10 mouse cellular contexts compared by ENCODE assay signal in the genomic region with DNA sequence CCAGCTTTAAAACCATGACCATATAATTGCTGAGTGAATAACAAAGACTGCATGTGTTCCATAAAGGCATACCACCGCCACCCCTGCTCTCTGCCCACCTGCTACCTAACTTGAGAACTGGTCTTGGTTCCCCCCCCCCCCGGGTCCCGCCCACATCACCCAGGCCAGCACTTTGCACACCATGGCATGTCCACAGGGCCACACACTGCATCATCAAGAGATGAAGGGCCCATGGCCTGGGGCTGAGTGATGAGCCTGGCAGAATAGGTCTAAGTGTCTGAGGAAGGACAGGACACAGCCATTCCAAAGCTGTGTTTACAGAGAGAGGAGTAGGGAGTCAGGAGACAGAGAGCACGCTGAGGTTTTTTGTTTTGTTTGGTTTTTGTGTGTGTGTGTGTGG. TPM values are rescaled to one million over a fixed set of nuclear protein-coding genes. Genes with fewer than 3 reads are reported as not detected.
A peak's percentile ranks its signal among the peaks of the same experiment; 100 is the strongest.
DNase-seq lines count a peak whose midpoint lies in the region; ATAC-seq lines count a peak whose summit lies in the region.
"Had no signal": no experiment of that assay in that cellular context is flagged by ENCODE, and none has a peak within 500 bp of the region (broad histone marks: within the 10 kb centered on the region; RNA-seq: fewer than 3 reads in every experiment).

No protein-coding gene starts in this region.

- no peaks in the 10 kb centered on the region for H3K9me3 ChIP-seq in heart, embryonic 14.5 days (ENCODE audit: control insufficient read depth, low read length)
- H3K9me3 ChIP-seq in embryonic facial prominence, embryonic 10.5 days, result 0 out of 2 replicates have a peak, but pooled peaks cover 4% of the 10 kb centered on the region
- H3K9me3 ChIP-seq in hindbrain, embryonic 12.5 days (replicated peaks), result no peaks in the 10 kb centered on the region
- no peaks in the 10 kb centered on the region for H3K9me3 ChIP-seq in midbrain, embryonic 13.5 days

- WGBS in heart, embryonic 14.5 days, result 73% methylated on average over 4 of the region's 4 CpGs
- 69% methylated on average over 4 of the region's 4 CpGs for WGBS in embryonic facial prominence, embryonic 10.5 days
- WGBS in hindbrain, embryonic 12.5 days, result 67% methylated on average over 4 of the region's 4 CpGs
- 79% methylated on average over 4 of the region's 4 CpGs for WGBS in midbrain, embryonic 13.5 days

- peak overlapping the region; percentile 18 to 89; a peak in 2 of 4 replicates for H3K27ac ChIP-seq in heart, embryonic 14.5 days (replicated peaks in 1 of 2; ENCODE audit: control insufficient read depth in 1 of 2, insufficient read depth in 1 of 2, low read depth in 2 of 2, low read length in 2 of 2)
- H3K27ac ChIP-seq in embryonic facial prominence, embryonic 10.5 days (replicated peaks), result peak overlapping the region; percentile 58
- H3K27ac ChIP-seq in hindbrain, embryonic 12.5 days, result no peak overlapping the region
- 0 out of 2 replicates have a peak overlapping the region, but pooled peaks have one; percentile 3 for H3K27ac ChIP-seq in midbrain, embryonic 13.5 days

- no peak for DNase-seq in heart, postnatal 4 days
- DNase-seq in embryonic facial prominence, embryonic 10.5 days (ENCODE audit: low spot score), result no peak
- no peak for DNase-seq in T-cell, adult 2 months (ENCODE audit: low spot score)
- DNase-seq in embryo, embryonic 10.5 days (ENCODE audit: low spot score), result no peak
- DNase-seq: adrenal gland, adult 8-10 months; spleen, adult 18-20 months had no signal

- H3K36me3 ChIP-seq in heart, embryonic 14.5 days (ENCODE audit: control insufficient read depth, insufficient read depth, low read length), result peaks cover 9% of the 10 kb centered on the region; the same call in 1 of the 2 replicates
- peaks cover 34% of the 10 kb centered on the region for H3K36me3 ChIP-seq in embryonic facial prominence, embryonic 10.5 days (replicated peaks)
- no peaks in the 10 kb centered on the region for H3K36me3 ChIP-seq in hindbrain, embryonic 12.5 days
- H3K36me3 ChIP-seq in midbrain, embryonic 13.5 days, result no peaks in the 10 kb centered on the region

- H3K4me2 ChIP-seq in heart, embryonic 14.5 days (ENCODE audit: low read length), result peak overlapping the region; percentile 93
- H3K4me2 ChIP-seq in hindbrain, embryonic 12.5 days (replicated peaks), result peak overlapping the region; percentile 73
- peak overlapping the region; percentile 73 for H3K4me2 ChIP-seq in midbrain, embryonic 13.5 days (replicated peaks)

- H3K4me1 ChIP-seq in heart, embryonic 14.5 days (ENCODE audit: control insufficient read depth in 2 of 2, insufficient read depth in 2 of 2, low read length in 2 of 2), result peaks cover 24 to 33% of the 10 kb centered on the region in 2 experiments
- H3K4me1 ChIP-seq in embryonic facial prominence, embryonic 10.5 days, result peaks cover 48% of the 10 kb centered on the region
- H3K4me1 ChIP-seq in hindbrain, embryonic 12.5 days, result peaks cover 38% of the 10 kb centered on the region
- H3K4me1 ChIP-seq in midbrain, embryonic 13.5 days (replicated peaks), result peaks cover 40% of the 10 kb centered on the region

- H3K9ac ChIP-seq in heart, embryonic 14.5 days (ENCODE audit: low read length), result peak overlapping the region; percentile 88
- 0 out of 2 replicates have a peak overlapping the region, but pooled peaks have one; percentile 53 for H3K9ac ChIP-seq in hindbrain, embryonic 12.5 days
- H3K9ac ChIP-seq in midbrain, embryonic 13.5 days (replicated peaks), result peak overlapping the region; percentile 54; the same call in 1 of the 2 replicates

- H3K27me3 ChIP-seq in heart, embryonic 14.5 days (ENCODE audit: control insufficient read depth, insufficient read depth, low read length), result no peaks in the 10 kb centered on the region
- no peaks in the 10 kb centered on the region for H3K27me3 ChIP-seq in embryonic facial prominence, embryonic 10.5 days (replicated peaks; ENCODE audit: low read depth, poor library complexity, severe bottlenecking)
- no peaks in the 10 kb centered on the region for H3K27me3 ChIP-seq in hindbrain, embryonic 12.5 days
- no peaks in the 10 kb centered on the region for H3K27me3 ChIP-seq in midbrain, embryonic 13.5 days

- peak overlapping the region; percentile 72 to 85; a peak in 3 of 4 replicates for H3K4me3 ChIP-seq in heart, embryonic 14.5 days (ENCODE audit: control insufficient read depth in 1 of 2, insufficient read depth in 1 of 2, low read depth in 1 of 2, low read length in 2 of 2)
- peak overlapping the region; percentile 90 for H3K4me3 ChIP-seq in embryonic facial prominence, embryonic 10.5 days
- peak overlapping the region; percentile 81; the same call in 1 of the 2 replicates for H3K4me3 ChIP-seq in hindbrain, embryonic 12.5 days
- no peak overlapping the region for H3K4me3 ChIP-seq in midbrain, embryonic 13.5 days (replicated peaks)

- no peak for ATAC-seq in heart, embryonic 14.5 days (ENCODE audit: insufficient number of reproducible peaks, insufficient read depth, low FRiP score, low read depth)
- no peak for ATAC-seq in hindbrain, embryonic 12.5 days (ENCODE audit: low FRiP score)
- ATAC-seq in midbrain, embryonic 13.5 days, result no peak
- ATAC-seq in monocyte, adult 5-6 weeks (replicated peaks; ENCODE audit: insufficient number of reproducible peaks, low FRiP score, low TSS enrichment, poor library complexity, severe bottlenecking), result no peak

RNA-seq across cellular contexts. Expression of a gene that starts 2.8 kb away (rescaled TPM):
- 27.2 and 28.3 TPM in 2 replicates for polyA plus RNA-seq in heart, embryonic 14.5 days (2014; fragmentation: Nextera tagmentation; extraction: Ambion mirVana)
- total RNA-seq in heart, postnatal 4 days (2021), result 10 to 100 TPM; 50.3 to 53.6 TPM
- 23.1 and 26.4 TPM in 2 replicates for polyA plus RNA-seq in embryonic facial prominence, embryonic 10.5 days (2016; fragmentation: Nextera tagmentation; extraction: Ambion mirVana)
- polyA plus RNA-seq in hindbrain, embryonic 12.5 days (2016; fragmentation: Nextera tagmentation; extraction: Ambion mirVana), result 18.9 and 20.9 TPM in 2 replicates
- polyA plus RNA-seq in midbrain, embryonic 13.5 days (2015; fragmentation: Nextera tagmentation; extraction: Ambion mirVana), result 9.1 and 10.3 TPM in 2 replicates
- total RNA-seq in monocyte, adult 5-6 weeks (2017), result 1.4 to 3.0 TPM in 2 of 3 replicates, not detected in the other

RNA-seq across cellular contexts. Expression of a gene that starts 12.1 kb away (rescaled TPM):
- polyA plus RNA-seq in heart, embryonic 14.5 days (2014; fragmentation: Nextera tagmentation; extraction: Ambion mirVana), result 437 and 446 TPM in 2 replicates
- 100 to 1,000 TPM; 217 to 226 TPM for total RNA-seq in heart, postnatal 4 days (2021)
- 453 and 454 TPM in 2 replicates for polyA plus RNA-seq in embryonic facial prominence, embryonic 10.5 days (2016; fragmentation: Nextera tagmentation; extraction: Ambion mirVana)
- 418 and 446 TPM in 2 replicates for polyA plus RNA-seq in hindbrain, embryonic 12.5 days (2016; fragmentation: Nextera tagmentation; extraction: Ambion mirVana)
- polyA plus RNA-seq in midbrain, embryonic 13.5 days (2015; fragmentation: Nextera tagmentation; extraction: Ambion mirVana), result 345 and 368 TPM in 2 replicates
- total RNA-seq in monocyte, adult 5-6 weeks (2017), result 574 to 1,047 TPM (median 1,041 TPM) in 3 replicates

RNA-seq across cellular contexts. Expression of a gene that starts 24.3 kb away (rescaled TPM):
- 6.5 and 8.3 TPM in 2 replicates for polyA plus RNA-seq in heart, embryonic 14.5 days (2014; fragmentation: Nextera tagmentation; extraction: Ambion mirVana)
- 1 to 10 TPM; 7.8 to 8.5 TPM for total RNA-seq in heart, postnatal 4 days (2021)
- 16.7 and 18.2 TPM in 2 replicates for polyA plus RNA-seq in embryonic facial prominence, embryonic 10.5 days (2016; fragmentation: Nextera tagmentation; extraction: Ambion mirVana)
- polyA plus RNA-seq in hindbrain, embryonic 12.5 days (2016; fragmentation: Nextera tagmentation; extraction: Ambion mirVana), result 18.0 and 19.1 TPM in 2 replicates
- polyA plus RNA-seq in midbrain, embryonic 13.5 days (2015; fragmentation: Nextera tagmentation; extraction: Ambion mirVana), result 28.0 and 28.2 TPM in 2 replicates
- total RNA-seq in monocyte, adult 5-6 weeks (2017), result 23.3 to 32.0 TPM (median 28.7 TPM) in 3 replicates

RNA-seq across cellular contexts. Expression of a gene that starts 45.4 kb away (rescaled TPM):
- polyA plus RNA-seq in heart, embryonic 14.5 days (2014; fragmentation: Nextera tagmentation; extraction: Ambion mirVana), result 9.6 and 11.5 TPM in 2 replicates
- 10 to 100 TPM; 19.3 to 23.5 TPM for total RNA-seq in heart, postnatal 4 days (2021)
- 28.3 and 28.8 TPM in 2 replicates for polyA plus RNA-seq in embryonic facial prominence, embryonic 10.5 days (2016; fragmentation: Nextera tagmentation; extraction: Ambion mirVana)
- 23.8 and 27.2 TPM in 2 replicates for polyA plus RNA-seq in hindbrain, embryonic 12.5 days (2016; fragmentation: Nextera tagmentation; extraction: Ambion mirVana)
- polyA plus RNA-seq in midbrain, embryonic 13.5 days (2015; fragmentation: Nextera tagmentation; extraction: Ambion mirVana), result 26.1 and 26.3 TPM in 2 replicates
- total RNA-seq in monocyte, adult 5-6 weeks (2017), result 7.4 to 12.5 TPM (median 9.8 TPM) in 3 replicates

RNA-seq across cellular contexts. Expression of a gene that starts 50.2 kb away (rescaled TPM):
- 14.0 and 17.1 TPM in 2 replicates for polyA plus RNA-seq in heart, embryonic 14.5 days (2014; fragmentation: Nextera tagmentation; extraction: Ambion mirVana)
- 10 to 100 TPM in 1 of 2 experiments, 1 to 10 TPM in 1; 8.3 to 10.9 TPM for total RNA-seq in heart, postnatal 4 days (2021)
- 24.9 and 26.0 TPM in 2 replicates for polyA plus RNA-seq in embryonic facial prominence, embryonic 10.5 days (2016; fragmentation: Nextera tagmentation; extraction: Ambion mirVana)
- polyA plus RNA-seq in hindbrain, embryonic 12.5 days (2016; fragmentation: Nextera tagmentation; extraction: Ambion mirVana), result 18.0 and 20.0 TPM in 2 replicates
- polyA plus RNA-seq in midbrain, embryonic 13.5 days (2015; fragmentation: Nextera tagmentation; extraction: Ambion mirVana), result 18.2 and 19.4 TPM in 2 replicates
- total RNA-seq in monocyte, adult 5-6 weeks (2017), result 47.8 to 86.1 TPM (median 71.4 TPM) in 3 replicates
